Mouse (Mus musculus): ENCODE data around the gene Rab20.

Rab20 gene

GRCm38 (mm10) chr8:11405722-11406481, 72.6 kb downstream of the Rab20 start:
- no peak for DNase-seq (ENCODE audit: low read depth, low spot score)

GRCm38 (mm10) chr8:11404614-11405013, 73.9 kb downstream of the Rab20 start:
- no peak for DNase-seq (ENCODE audit: low read depth, low spot score)

- no peak for DNase-seq (ENCODE audit: low read depth, low spot score)
Observed at GRCm38 (mm10) chr8:11403813-11404212, 74.7 kb downstream of the Rab20 start.
